ENCODE assay signal across 8 mouse cellular contexts in the genomic region with DNA sequence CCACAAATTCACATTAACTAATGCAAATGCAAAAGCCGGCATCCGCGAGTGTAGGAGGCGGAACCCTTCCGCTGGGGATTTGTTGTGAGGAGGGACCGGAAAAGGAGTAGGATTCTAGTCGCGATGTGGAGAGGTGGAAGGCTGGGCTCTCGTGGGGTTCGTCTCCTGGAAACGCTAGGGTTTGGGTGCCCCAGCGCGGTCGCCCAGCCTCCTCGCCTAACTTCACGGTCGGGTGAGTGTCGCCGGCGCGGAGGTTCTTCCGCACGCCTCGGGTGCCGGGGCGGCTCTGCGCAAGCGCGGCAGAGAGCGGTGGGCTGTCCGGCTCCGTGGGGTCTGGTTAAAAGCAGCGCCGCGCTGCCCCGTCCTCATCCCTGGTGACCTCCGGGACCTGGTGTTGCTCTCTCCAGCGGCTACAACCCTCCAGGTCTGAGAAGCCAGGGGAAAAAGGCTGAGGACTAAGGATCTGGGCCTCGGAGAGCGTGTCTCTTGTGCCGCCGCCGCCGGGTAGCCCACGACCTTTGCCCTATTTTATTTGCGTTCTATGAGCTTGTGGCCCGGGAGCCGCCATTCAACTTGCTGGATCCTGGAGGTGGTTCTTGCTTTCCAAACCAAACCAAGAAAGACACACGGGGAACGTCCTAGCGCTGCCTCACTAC. TPM values are rescaled to one million over a fixed set of nuclear protein-coding genes. Genes with fewer than 3 reads are reported as not detected.
DNase-seq lines count a peak whose midpoint lies in the region; ATAC-seq and TF ChIP-seq lines count a peak whose summit lies in the region.

TSS of gene Coq3 (plus strand) at position 109 of the 656 bp plus-strand sequence.

- peak; percentile 85 for DNase-seq in forebrain, embryonic 14.5 days (ENCODE audit: low spot score)
- peak; percentile 79 to 84 for DNase-seq in heart, postnatal 14 days
- DNase-seq in layer of hippocampus, adult 11-12 months (ENCODE audit: low spot score): peak; percentile 87
- DNase-seq in lung, adult 18-20 months: peak; percentile 84 to 87
- DNase-seq in testis, postnatal 14 days (ENCODE audit: low spot score): peak; percentile 86

- ATAC-seq in cerebellum, adult (ENCODE audit: insufficient number of reproducible peaks, low FRiP score, low TSS enrichment): peak; percentile 91
- peak; percentile 94 for ATAC-seq in forebrain, embryonic 14.5 days
- ATAC-seq in neural tube, embryonic 15.5 days (ENCODE audit: low FRiP score): peak; percentile 95

- no peak for TF ChIP-seq POLR2A in ES-Bruce4 (IDR thresholded peaks at IDR 0.05; ENCODE audit: insufficient read depth, low read length)

- intact Hi-C loops in heart, postnatal 14 days (cut with DNase I): loop anchor here (5.0 kb wide), 1 partner anchor 53 kb away; the partner anchor contains the start of gene Faxc

- peak within 1 kb of the TSS; percentile 48 for H3K4me2 ChIP-seq in forebrain, embryonic 14.5 days (ENCODE audit: low read length)
- peak within 1 kb of the TSS; percentile 68 for H3K4me2 ChIP-seq in neural tube, embryonic 15.5 days

- peak within 1 kb of the TSS; percentile 75 for H3K9ac ChIP-seq in ES-Bruce4 (ENCODE audit: low read depth, poor library complexity, severe bottlenecking)
- peak within 1 kb of the TSS; percentile 77 for H3K9ac ChIP-seq in forebrain, embryonic 14.5 days (ENCODE audit: low read length)
- H3K9ac ChIP-seq in neural tube, embryonic 15.5 days (replicated peaks): peak within 1 kb of the TSS; percentile 69

- no peaks in the 10 kb centered on the region for H3K9me3 ChIP-seq in ES-Bruce4 (replicated peaks; ENCODE audit: control insufficient read depth, insufficient read depth, low read length, poor library complexity, severe bottlenecking)
- no peaks in the 10 kb centered on the region for H3K9me3 ChIP-seq in forebrain, embryonic 14.5 days (replicated peaks; ENCODE audit: control insufficient read depth, low read length)
- no peaks in the 10 kb centered on the region for H3K9me3 ChIP-seq in neural tube, embryonic 15.5 days (replicated peaks)

- H3K27ac ChIP-seq in ES-Bruce4 (ENCODE audit: insufficient read depth, low read length): no peak within 1 kb of the TSS; the same call in 1 of the 2 replicates
- H3K27ac ChIP-seq in forebrain, embryonic 14.5 days (ENCODE audit: low read depth, low read length): peak within 1 kb of the TSS; percentile 84
- peak within 1 kb of the TSS; percentile 93 for H3K27ac ChIP-seq in neural tube, embryonic 15.5 days (replicated peaks)

- under 1% methylated on average over 48 of the region's 51 CpGs for WGBS in forebrain, embryonic 14.5 days
- under 1% methylated on average over 51 of the region's 51 CpGs for WGBS in neural tube, embryonic 15.5 days

- H3K27me3 ChIP-seq in ES-Bruce4 (ENCODE audit: control insufficient read depth, insufficient read depth, low read length, poor library complexity, severe bottlenecking): no peaks in the 10 kb centered on the region
- H3K27me3 ChIP-seq in forebrain, embryonic 14.5 days (replicated peaks; ENCODE audit: control insufficient read depth, insufficient read depth, low read length): no peaks in the 10 kb centered on the region
- no peaks in the 10 kb centered on the region for H3K27me3 ChIP-seq in neural tube, embryonic 15.5 days (replicated peaks)

- H3K4me3 ChIP-seq in ES-Bruce4 (ENCODE audit: low read depth, low read length): peak within 1 kb of the TSS; percentile 78
- peak within 1 kb of the TSS; percentile 62 for H3K4me3 ChIP-seq in forebrain, embryonic 14.5 days (ENCODE audit: low read depth, low read length)
- peak within 1 kb of the TSS; percentile 75 for H3K4me3 ChIP-seq in neural tube, embryonic 15.5 days (replicated peaks)

- TF ChIP-seq CTCF in ES-Bruce4 (IDR thresholded peaks at IDR 0.05; ENCODE audit: low read depth, low read length): no peak

- peaks cover 5% of the 10 kb centered on the region for H3K36me3 ChIP-seq in ES-Bruce4 (ENCODE audit: control insufficient read depth, insufficient read depth, low read length, poor library complexity, severe bottlenecking)
- peaks cover 18% of the 10 kb centered on the region for H3K36me3 ChIP-seq in forebrain, embryonic 14.5 days (ENCODE audit: control insufficient read depth, insufficient read depth, low read length)
- H3K36me3 ChIP-seq in neural tube, embryonic 15.5 days: peaks cover 8% of the 10 kb centered on the region

- TF ChIP-seq EP300 in ES-Bruce4 (IDR thresholded peaks at IDR 0.05; ENCODE audit: insufficient read depth, low read depth, low read length): no peak

- no peaks in the 10 kb centered on the region for H3K4me1 ChIP-seq in ES-Bruce4 (ENCODE audit: control insufficient read depth, insufficient read depth, low read length)
- H3K4me1 ChIP-seq in forebrain, embryonic 14.5 days (ENCODE audit: control insufficient read depth, insufficient read depth, low read length): no peaks in the 10 kb centered on the region
- peaks cover 11% of the 10 kb centered on the region for H3K4me1 ChIP-seq in neural tube, embryonic 15.5 days

RNA-seq across cellular contexts. Expression of gene Coq3, which starts in this region (rescaled TPM):
- 19.2 and 20.7 TPM in 2 replicates for polyA plus RNA-seq in ES-Bruce4 (2011; ENCODE audit: insufficient read depth, insufficient read length, low read depth, missing spikeins)
- 18.0 and 18.6 TPM in 2 replicates for polyA plus RNA-seq in forebrain, embryonic 14.5 days (2014; fragmentation: Nextera tagmentation; extraction: Ambion mirVana)
- 10 to 100 TPM; 32.4 to 34.2 TPM for total RNA-seq in heart, postnatal 14 days (2021)
- polyA plus RNA-seq in neural tube, embryonic 15.5 days (2015; fragmentation: Nextera tagmentation; extraction: Ambion mirVana): 14.7 and 15.8 TPM in 2 replicates
